Mouse (Mus musculus): ENCODE results near the gene Clec18a. TPM values are rescaled to one million over a fixed set of nuclear protein-coding genes. Genes with fewer than 3 reads are reported as not detected.

Clec18a gene
- polyA plus RNA-seq, 1 experiment = 29.4 TPM

Other genes starting within 250 kb of the Clec18a start
- 53.0 and 53.5 TPM in 2 replicates for gene Cog4, start 245.8 kb downstream of the Clec18a start, polyA plus RNA-seq (2012; rRNA removed)
- gene Sf3b3, start 245.6 kb downstream of the Clec18a start, polyA plus RNA-seq (2012; rRNA removed) = 32.8 and 38.6 TPM in 2 replicates
- 13.4 and 16.4 TPM in 2 replicates for gene Fuk, start 189.9 kb downstream of the Clec18a start, polyA plus RNA-seq (2012; rRNA removed)
- gene St3gal2, start 172.5 kb downstream of the Clec18a start, polyA plus RNA-seq (2012; rRNA removed) = 189 and 209 TPM in 2 replicates
- 25.1 and 29.8 TPM in 2 replicates for gene Ddx19a, start 94.6 kb downstream of the Clec18a start, polyA plus RNA-seq (2012; rRNA removed)
- 5.8 and 6.5 TPM in 2 replicates for gene Ddx19b, start 60.7 kb downstream of the Clec18a start, polyA plus RNA-seq (2012; rRNA removed)
- 40.0 and 43.7 TPM in 2 replicates for gene Aars, start 59.3 kb downstream of the Clec18a start, polyA plus RNA-seq (2012; rRNA removed)
- gene Exosc6, start 36.1 kb downstream of the Clec18a start, polyA plus RNA-seq (2012; rRNA removed) = 6.9 TPM in 1 of 2 replicates, not detected in the other
- 18.4 and 19.3 TPM in 2 replicates for gene Pdpr, start 2.2 kb upstream of the Clec18a start, polyA plus RNA-seq (2012; rRNA removed)
- gene Glg1, start 166.8 kb upstream of the Clec18a start, polyA plus RNA-seq (2012; rRNA removed) = 39.1 and 43.4 TPM in 2 replicates
- 18.7 and 19.5 TPM in 2 replicates for gene Rfwd3, start 207.8 kb upstream of the Clec18a start, polyA plus RNA-seq (2012; rRNA removed)
- 2.0 and 3.6 TPM in 2 replicates for gene Mlkl, start 245.8 kb upstream of the Clec18a start, polyA plus RNA-seq (2012; rRNA removed)

All from gonadal fat pad, adult 2 months (tissue).